Comparison of ENCODE assay signal across 11 mouse cellular contexts in the genomic region with DNA sequence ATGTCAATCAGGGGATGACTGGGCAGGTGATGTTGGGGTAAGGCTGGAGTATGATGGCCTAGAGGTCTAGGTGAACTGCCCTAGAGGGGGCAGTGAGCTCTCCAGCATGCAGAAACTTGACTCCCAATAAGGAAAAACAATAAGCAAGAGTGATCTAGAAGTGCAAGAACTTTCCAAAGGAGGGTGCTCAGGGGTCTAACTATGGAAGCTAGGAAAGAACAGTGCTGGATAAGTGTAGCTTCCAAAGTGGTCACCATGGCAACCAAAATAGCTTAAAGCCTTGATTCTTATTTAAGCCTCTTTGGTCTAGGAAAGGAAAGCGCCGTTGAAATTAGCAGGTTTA. TPM values are rescaled to one million over a fixed set of nuclear protein-coding genes. Genes with fewer than 3 reads are reported as not detected.
DNase-seq lines count a peak whose midpoint lies in the region; ATAC-seq and TF ChIP-seq lines count a peak whose summit lies in the region.
"Had no signal": no experiment of that assay in that cellular context is flagged by ENCODE, and none has a peak within 500 bp of the region (broad histone marks: within the 10 kb centered on the region; RNA-seq: fewer than 3 reads in every experiment).

No protein-coding gene starts in this region.

- 0 out of 2 replicates have a peak, but pooled peaks have one; percentile 1 for ATAC-seq in lung, postnatal 0 days
- ATAC-seq in hindbrain, embryonic 11.5 days (ENCODE audit: low FRiP score) = peak; percentile 59; the same call in 1 of the 2 replicates
- peak; percentile 72 for ATAC-seq in midbrain, embryonic 12.5 days (ENCODE audit: low FRiP score, low read depth)

- no peaks in the 10 kb centered on the region for H3K9me3 ChIP-seq in lung, postnatal 0 days (ENCODE audit: low read length)
- no peaks in the 10 kb centered on the region for H3K9me3 ChIP-seq in hindbrain, embryonic 11.5 days (ENCODE audit: control insufficient read depth, low read length)
- H3K9me3 ChIP-seq in midbrain, embryonic 12.5 days = no peaks in the 10 kb centered on the region

- H3K27me3 ChIP-seq in lung, postnatal 0 days (replicated peaks; ENCODE audit: insufficient read depth, low read length) = no peaks in the 10 kb centered on the region
- H3K27me3 ChIP-seq in hindbrain, embryonic 11.5 days (ENCODE audit: control insufficient read depth, insufficient read depth, low read length) = no peaks in the 10 kb centered on the region
- H3K27me3 ChIP-seq in midbrain, embryonic 12.5 days = no peaks in the 10 kb centered on the region

- H3K4me2 ChIP-seq in lung, postnatal 0 days (replicated peaks; ENCODE audit: low read depth, low read length) = no peak overlapping the region
- H3K4me2 ChIP-seq in hindbrain, embryonic 11.5 days (replicated peaks; ENCODE audit: low read depth, low read length) = no peak overlapping the region
- H3K4me2 ChIP-seq in midbrain, embryonic 12.5 days (replicated peaks) = no peak overlapping the region

- no peak overlapping the region for H3K4me3 ChIP-seq in lung, postnatal 0 days (ENCODE audit: low read depth, low read length)
- H3K4me3 ChIP-seq in lung, adult 2 months (replicated peaks; ENCODE audit: extremely low read depth, low read depth, low read length) = no peak overlapping the region
- no peak overlapping the region for H3K4me3 ChIP-seq in hindbrain, embryonic 11.5 days (ENCODE audit: low read depth, low read length)
- no peak overlapping the region for H3K4me3 ChIP-seq in midbrain, embryonic 12.5 days

- H3K36me3 ChIP-seq in lung, postnatal 0 days (ENCODE audit: insufficient read depth, low read length) = no peaks in the 10 kb centered on the region
- no peaks in the 10 kb centered on the region for H3K36me3 ChIP-seq in hindbrain, embryonic 11.5 days (ENCODE audit: control insufficient read depth, insufficient read depth, low read length)
- no peaks in the 10 kb centered on the region for H3K36me3 ChIP-seq in midbrain, embryonic 12.5 days

- WGBS in lung, postnatal 0 days = 34% methylated on average over 2 of the region's 2 CpGs
- 41% methylated on average over 2 of the region's 2 CpGs for WGBS in lung, adult 2 months
- 48% methylated on average over 2 of the region's 2 CpGs for WGBS in hindbrain, embryonic 11.5 days
- WGBS in midbrain, embryonic 12.5 days = 9% methylated on average over 2 of the region's 2 CpGs

- no peak for TF ChIP-seq POLR2A in lung, adult 2 months (IDR thresholded peaks at IDR 0.05; ENCODE audit: borderline replicate concordance, extremely low read depth, low read depth, low read length)

- no peak for TF ChIP-seq EP300 in lung, postnatal 0 days (IDR thresholded peaks at IDR 0.05)

- no peak overlapping the region for H3K9ac ChIP-seq in lung, postnatal 0 days (replicated peaks; ENCODE audit: low read depth)
- H3K9ac ChIP-seq in hindbrain, embryonic 11.5 days (ENCODE audit: low read depth, low read length) = no peak overlapping the region
- H3K9ac ChIP-seq in midbrain, embryonic 12.5 days (replicated peaks) = no peak overlapping the region
- H3K9ac ChIP-seq: liver, embryonic 14.5 days had no signal

- no peak for TF ChIP-seq CTCF in lung, postnatal 0 days (IDR thresholded peaks at IDR 0.05)
- TF ChIP-seq CTCF in lung, adult 2 months (IDR thresholded peaks at IDR 0.05; ENCODE audit: insufficient read depth, low read length) = no peak

- H3K4me1 ChIP-seq in lung, postnatal 0 days (ENCODE audit: insufficient read depth, low read depth, low read length) = no peaks in the 10 kb centered on the region
- H3K4me1 ChIP-seq in lung, adult 2 months (ENCODE audit: control insufficient read depth, insufficient read depth, low read length) = no peaks in the 10 kb centered on the region; the same call in 1 of the 2 replicates
- no peaks in the 10 kb centered on the region for H3K4me1 ChIP-seq in hindbrain, embryonic 11.5 days (replicated peaks; ENCODE audit: control insufficient read depth, insufficient read depth, low read length)
- H3K4me1 ChIP-seq in midbrain, embryonic 12.5 days = peaks cover 4% of the 10 kb centered on the region; the same call in 1 of the 2 replicates

- no peak overlapping the region for H3K27ac ChIP-seq in lung, postnatal 0 days (ENCODE audit: low read length)
- H3K27ac ChIP-seq in hindbrain, embryonic 11.5 days (ENCODE audit: low read depth, low read length) = no peak overlapping the region
- H3K27ac ChIP-seq in midbrain, embryonic 12.5 days (replicated peaks) = no peak overlapping the region
- H3K27ac ChIP-seq: liver, embryonic 14.5 days had no signal

- DNase-seq in lung, postnatal 0 days (ENCODE audit: low spot score) = no peak
- no peak for DNase-seq in lung, adult 2 months
- peak; percentile 16 for DNase-seq in hindbrain, embryonic 11.5 days (ENCODE audit: low spot score)
- peak; percentile 12 for DNase-seq in right cerebral cortex, postnatal 4 days
- DNase-seq in gastrocnemius, adult 18-20 months (ENCODE audit: low spot score) = no peak
- DNase-seq in kidney, adult 9 months = no peak

RNA-seq across cellular contexts. Expression of a gene that starts 11.9 kb away (rescaled TPM):
- polyA plus RNA-seq in lung, postnatal 0 days (2015; fragmentation: Nextera tagmentation; extraction: Ambion mirVana) = not detected in 2 replicates
- 0.11 and 0.13 TPM in 2 replicates for polyA plus RNA-seq in lung, adult 2 months (2012; rRNA removed)
- not detected in 2 replicates for polyA plus RNA-seq in hindbrain, embryonic 11.5 days (2014; fragmentation: Nextera tagmentation; extraction: Ambion mirVana)
- polyA plus RNA-seq in midbrain, embryonic 12.5 days (2016; fragmentation: Nextera tagmentation; extraction: Ambion mirVana) = not detected in 2 replicates
- not detected for total RNA-seq in gastrocnemius, adult 18-20 months (2021)
- total RNA-seq: granulocyte monocyte progenitor cell, adult 5-6 weeks; MEL had no signal
- polyA plus RNA-seq: embryonic facial prominence, embryonic 11.5 days had no signal

RNA-seq across cellular contexts. Expression of a gene that starts 32.1 kb away (rescaled TPM):
- 13.2 and 16.3 TPM in 2 replicates for polyA plus RNA-seq in lung, postnatal 0 days (2015; fragmentation: Nextera tagmentation; extraction: Ambion mirVana)
- 22.8 and 33.5 TPM in 2 replicates for polyA plus RNA-seq in lung, adult 2 months (2012; rRNA removed)
- 3.6 and 4.3 TPM in 2 replicates for polyA plus RNA-seq in hindbrain, embryonic 11.5 days (2014; fragmentation: Nextera tagmentation; extraction: Ambion mirVana)
- 2.8 and 3.2 TPM in 2 replicates for polyA plus RNA-seq in midbrain, embryonic 12.5 days (2016; fragmentation: Nextera tagmentation; extraction: Ambion mirVana)
- total RNA-seq in gastrocnemius, adult 18-20 months (2021) = 1 to 10 TPM; 2.9 to 3.0 TPM
- total RNA-seq: MEL had no signal

Comparison
In these comparisons a context has a peak if more than half of its experiments do, and no peak if none do; other contexts are left out.
1. ATAC-seq: peak in every context shown above with its lines; median percentile 72 in midbrain, embryonic 12.5 days; 59 in hindbrain, embryonic 11.5 days; 1 in lung, postnatal 0 days.
2. DNase-seq: peak in hindbrain, embryonic 11.5 days (single experiment) and right cerebral cortex, postnatal 4 days (single experiment); none in lung, postnatal 0 days (single experiment), lung, adult 2 months (single experiment), gastrocnemius, adult 18-20 months (single experiment) and kidney, adult 9 months (single experiment).